Mouse (Mus musculus) v-Abl transformed pro-B cells (cell line): ENCODE results near the gene Ect2l.

Experiments
- in situ Hi-C, 2 experiments: fragments of 400-800 bp; cut with MboI; formaldehyde crosslinking; loops; one replicate each; pipeline ENCODE4 v1.15.1; 2025; ENCODE audit not compliant: unreplicated experiment in 2 of 2

Gene Ect2l

GRCm38 (mm10) chr10:18210726-18211125 lies at the start of gene Ect2l:
Gene Ect2l, minus strand, starts transcription at chr10:18210890.
- in situ Hi-C loops: loop anchor here in 1 of 2 experiments (5.0 to 25.0 kb wide), 2 partner anchors 323 to 478 kb away; no protein-coding TSS in a partner anchor

GRCm38 (mm10) chr10:18251345-18251744 lies 40.7 kb upstream of the Ect2l start:
- in situ Hi-C loops: loop anchor here in 1 of 2 experiments (10.0 kb wide), 1 partner anchor 133 kb away; no protein-coding TSS in a partner anchor

- in situ Hi-C loops: loop anchor here in 1 of 2 experiments (25.0 kb wide), 1 partner anchor 644 kb away; no protein-coding TSS in a partner anchor
Observed at GRCm38 (mm10) chr10:18243614-18244013, 32.9 kb upstream of the Ect2l start.

GRCm38 (mm10) chr10:18237191-18237590 lies 26.5 kb upstream of the Ect2l start:
- in situ Hi-C loops: loop anchor here in 1 of 2 experiments (25.0 kb wide), 1 partner anchor 650 kb away; no protein-coding TSS in a partner anchor

DNA sequence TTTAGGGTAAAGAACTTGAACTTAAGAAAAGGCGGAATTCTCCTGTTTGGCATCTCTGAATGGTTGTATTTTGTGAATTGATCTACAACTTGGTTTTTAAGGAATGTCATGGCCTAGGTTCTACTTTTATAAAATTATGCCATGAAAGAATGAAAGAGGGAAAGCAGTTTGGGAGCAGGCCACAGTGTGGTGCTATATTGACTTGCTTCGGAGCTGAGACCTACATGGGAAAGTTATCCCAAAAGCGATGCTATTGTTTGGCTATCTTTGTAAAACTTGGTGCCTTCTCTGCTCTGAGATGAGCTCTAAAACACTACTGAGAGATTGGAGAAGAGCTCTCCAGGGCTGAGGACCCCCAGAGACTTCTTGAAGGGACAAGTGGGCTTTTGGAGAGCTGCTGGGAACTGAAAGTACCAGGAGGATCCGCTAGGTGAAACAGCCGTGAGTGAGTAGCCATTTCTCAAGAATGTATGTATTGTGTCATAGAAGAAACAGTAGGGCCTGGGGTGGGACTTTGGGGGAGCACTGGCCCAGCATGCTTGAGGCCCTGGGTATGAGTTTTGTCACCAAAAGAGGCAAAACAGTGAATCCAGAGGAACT lies 25.7 kb upstream of the Ect2l start:
- in situ Hi-C loops: loop anchor here in 1 of 2 experiments (25.0 kb wide), 1 partner anchor 651 kb away; no protein-coding TSS in a partner anchor

DNA sequence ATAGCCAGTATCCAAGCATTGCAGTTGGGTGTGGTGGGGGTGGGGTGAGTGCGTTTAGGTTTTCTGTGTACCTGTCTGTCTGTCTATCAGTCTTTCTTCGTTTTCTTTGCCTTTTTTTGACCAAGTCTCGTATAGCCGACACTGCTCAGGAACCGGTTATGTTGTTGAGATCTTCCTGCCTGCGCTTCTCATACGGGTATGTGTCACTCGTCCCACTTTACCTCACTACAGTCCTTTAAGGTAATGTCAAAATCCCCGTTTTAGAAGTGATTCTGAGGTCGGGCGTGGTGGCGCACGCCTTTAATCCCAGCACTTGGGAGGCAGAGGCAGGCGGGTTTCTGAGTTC lies 24.7 kb upstream of the Ect2l start:
- in situ Hi-C loops: loop anchor here in 1 of 2 experiments (25.0 kb wide), 1 partner anchor 652 kb away; no protein-coding TSS in a partner anchor

- in situ Hi-C loops: loop anchor here in 1 of 2 experiments (25.0 kb wide), 1 partner anchor 653 kb away; no protein-coding TSS in a partner anchor
Observed at GRCm38 (mm10) chr10:18234560-18235401, 24.1 kb upstream of the Ect2l start, which contains the start of gene Ccdc28a. Gene Ccdc28a, minus strand, starts transcription at chr10:18234998.

DNA sequence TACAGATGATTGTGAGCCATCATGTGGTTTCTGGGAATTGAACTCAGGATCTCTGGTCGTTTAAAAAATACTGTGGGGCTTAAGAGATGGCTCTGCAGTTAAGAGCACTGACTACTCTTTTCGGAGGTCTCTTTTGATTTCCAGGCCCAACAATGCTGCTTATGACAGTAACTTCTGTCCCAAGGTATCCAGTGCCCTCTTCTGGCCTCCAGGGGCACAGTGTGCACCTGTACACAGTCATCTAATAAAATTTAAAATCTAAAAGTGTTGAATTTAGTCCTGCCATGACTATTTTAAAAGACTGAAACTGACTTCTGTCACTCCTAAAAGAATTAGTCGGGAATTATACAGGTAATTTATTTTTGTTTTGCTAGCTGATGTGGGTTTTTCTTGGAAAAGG lies 23.2 kb upstream of the Ect2l start:
- in situ Hi-C loops: loop anchor here in 1 of 2 experiments (25.0 kb wide), 1 partner anchor 653 kb away; no protein-coding TSS in a partner anchor

DNA sequence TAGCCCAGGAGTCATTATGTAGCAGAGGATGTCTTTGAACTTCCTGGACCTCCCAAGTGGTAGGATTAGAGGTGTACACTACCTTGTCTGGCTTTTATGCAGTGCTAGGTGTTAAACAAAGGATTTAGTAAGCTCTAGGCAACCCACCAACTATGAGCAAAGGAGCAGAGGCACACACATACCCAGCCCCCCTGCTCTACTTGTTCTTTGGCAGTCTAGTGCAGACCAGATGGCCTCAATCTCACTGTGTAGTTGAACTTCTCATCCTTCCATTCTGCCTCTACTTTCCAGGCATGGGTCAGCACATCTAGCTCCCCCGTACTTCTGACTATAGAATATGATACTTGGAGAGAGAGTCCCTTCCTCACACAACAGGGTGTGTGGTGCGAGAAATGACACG lies 13.7 kb upstream of the Ect2l start:
- in situ Hi-C loops: loop anchor here in 1 of 2 experiments (25.0 kb wide), 1 partner anchor 337 kb away; no protein-coding TSS in a partner anchor

DNA sequence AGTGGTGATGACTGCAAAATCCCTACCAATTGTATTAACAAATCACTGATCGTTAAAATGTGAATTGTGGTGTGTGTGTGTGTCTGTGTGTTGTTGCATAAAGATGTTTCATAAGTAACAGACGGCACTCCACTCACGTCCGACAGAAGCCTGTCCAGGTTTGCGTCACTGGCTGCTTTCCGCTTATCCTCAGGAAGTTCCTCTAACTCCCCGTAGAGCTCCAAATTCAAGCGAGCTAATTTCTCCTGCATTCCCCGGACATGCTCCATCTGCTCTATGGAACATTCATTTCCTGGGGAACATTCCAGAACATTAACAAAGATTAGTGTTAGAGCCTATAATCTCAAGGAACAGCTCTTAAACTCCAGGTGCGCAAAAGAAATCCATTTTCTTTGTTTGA lies 8.7 kb upstream of the Ect2l start:
- in situ Hi-C loops: loop anchor here in 1 of 2 experiments (25.0 kb wide), 1 partner anchor 332 kb away; no protein-coding TSS in a partner anchor

- in situ Hi-C loops: loop anchor here in 1 of 2 experiments (5.0 to 25.0 kb wide), 2 partner anchors 327 to 482 kb away; no protein-coding TSS in a partner anchor
Observed at GRCm38 (mm10) chr10:18214124-18214523, 3.4 kb upstream of the Ect2l start.

DNA sequence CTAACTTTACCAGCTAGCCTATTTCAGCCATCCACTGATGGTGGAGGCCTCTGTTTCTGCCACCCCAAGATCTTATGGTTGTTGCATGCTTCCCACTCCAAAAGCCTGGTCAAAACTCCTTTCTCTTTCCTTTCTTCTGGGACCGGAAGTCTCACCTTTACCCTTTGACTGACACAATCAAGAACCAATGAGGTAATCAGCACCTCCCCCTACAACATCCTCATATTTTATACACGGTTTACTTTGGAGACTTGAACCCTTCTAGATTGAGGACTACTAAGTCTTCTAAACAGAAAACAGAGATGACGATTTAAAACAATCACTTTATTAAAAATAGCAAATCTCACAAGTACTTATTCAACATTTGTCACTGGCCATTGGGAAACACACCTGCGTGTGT lies 2.7 kb upstream of the Ect2l start:
- in situ Hi-C loops: loop anchor here in 1 of 2 experiments (5.0 to 25.0 kb wide), 2 partner anchors 326 to 481 kb away; no protein-coding TSS in a partner anchor

DNA sequence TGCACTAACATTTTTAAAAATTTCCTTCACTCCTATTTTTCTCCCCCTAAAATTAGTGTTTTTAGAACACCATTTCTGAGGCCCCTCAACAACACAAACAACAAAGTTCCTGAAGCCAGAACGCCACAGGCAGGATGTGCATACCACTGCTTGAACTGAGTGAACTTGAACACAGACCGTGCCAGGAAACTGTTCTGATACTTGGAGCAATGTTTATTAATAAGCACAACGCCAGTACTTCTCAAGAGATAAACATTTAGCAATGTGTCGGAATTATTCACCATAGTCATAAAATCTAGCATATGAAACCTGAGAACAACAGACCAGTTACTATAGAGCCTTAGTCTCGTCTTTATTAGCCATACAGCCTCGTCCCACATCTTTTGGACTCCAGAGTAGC lies 571 bp downstream of the Ect2l start:
- in situ Hi-C loops: loop anchor here in 1 of 2 experiments (5.0 to 25.0 kb wide), 2 partner anchors 323 to 478 kb away; no protein-coding TSS in a partner anchor

DNA sequence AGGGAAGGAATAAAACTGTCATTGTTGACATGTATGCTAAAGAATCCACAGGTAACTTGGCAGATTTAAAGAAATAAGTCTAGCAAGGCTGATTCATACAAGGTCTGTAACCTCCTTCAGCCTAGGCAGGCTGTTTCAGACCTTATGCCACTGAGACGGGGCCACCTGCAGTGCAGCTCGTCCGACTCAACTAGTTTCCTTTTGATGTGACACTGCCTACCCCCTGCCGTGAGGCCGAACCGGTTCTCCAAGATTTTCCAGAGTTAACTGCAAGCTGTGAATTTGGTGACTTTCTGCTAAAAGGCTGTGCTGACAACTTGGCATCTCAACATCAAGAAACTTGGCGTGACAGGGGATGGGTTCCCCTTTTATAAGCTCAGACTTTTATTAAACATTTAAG lies 6.6 kb downstream of the Ect2l start:
- in situ Hi-C loops: loop anchor here (5.0 to 25.0 kb wide), 2 partner anchors 152 to 317 kb away; no protein-coding TSS in a partner anchor

DNA sequence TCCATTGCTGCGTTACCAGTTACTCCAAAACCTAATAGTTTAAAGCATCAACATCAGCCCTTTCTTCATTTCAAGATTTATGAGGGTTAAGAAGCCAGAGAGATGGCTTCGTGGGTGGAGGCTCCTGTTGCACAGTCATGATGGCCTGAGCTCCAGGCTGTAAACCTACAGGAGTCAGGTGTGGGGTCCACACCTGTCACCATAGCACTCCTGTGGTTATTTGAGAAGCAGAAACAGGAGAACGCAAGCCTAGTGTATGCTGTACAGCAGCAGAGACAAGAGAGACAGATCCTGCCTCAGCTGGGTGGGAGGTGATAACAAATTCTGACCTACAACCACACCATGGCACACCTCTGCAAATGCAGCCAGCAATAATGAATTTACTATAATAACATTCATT lies 8.3 kb downstream of the Ect2l start:
- in situ Hi-C loops: loop anchor here (5.0 to 25.0 kb wide), 2 partner anchors 150 to 315 kb away; no protein-coding TSS in a partner anchor

- in situ Hi-C loops: loop anchor here (5.0 to 25.0 kb wide), 2 partner anchors 148 to 313 kb away; no protein-coding TSS in a partner anchor
Observed at GRCm38 (mm10) chr10:18200656-18201055, 10.0 kb downstream of the Ect2l start.

DNA sequence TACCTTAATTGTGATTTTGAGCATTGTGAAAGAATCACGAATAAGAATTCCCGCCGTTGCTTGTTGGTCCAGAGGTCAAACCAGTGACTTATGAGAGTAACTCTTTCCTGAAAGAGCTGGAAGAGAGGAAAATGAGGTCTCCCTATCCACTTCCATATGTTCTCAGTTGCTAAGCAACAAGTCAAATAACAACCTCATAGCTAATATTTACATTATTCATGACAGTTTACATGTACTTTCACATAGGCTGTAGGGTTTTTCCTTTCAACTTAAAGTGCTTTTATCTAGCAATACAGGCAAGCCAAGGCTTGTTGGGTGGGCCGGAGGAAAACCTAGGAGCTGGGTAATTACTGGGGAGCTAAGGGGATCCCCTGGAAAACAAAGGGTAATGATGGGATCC lies 10.8 kb downstream of the Ect2l start:
- in situ Hi-C loops: loop anchor here (5.0 to 25.0 kb wide), 4 partner anchors 93 to 468 kb away; no protein-coding TSS in a partner anchor

DNA sequence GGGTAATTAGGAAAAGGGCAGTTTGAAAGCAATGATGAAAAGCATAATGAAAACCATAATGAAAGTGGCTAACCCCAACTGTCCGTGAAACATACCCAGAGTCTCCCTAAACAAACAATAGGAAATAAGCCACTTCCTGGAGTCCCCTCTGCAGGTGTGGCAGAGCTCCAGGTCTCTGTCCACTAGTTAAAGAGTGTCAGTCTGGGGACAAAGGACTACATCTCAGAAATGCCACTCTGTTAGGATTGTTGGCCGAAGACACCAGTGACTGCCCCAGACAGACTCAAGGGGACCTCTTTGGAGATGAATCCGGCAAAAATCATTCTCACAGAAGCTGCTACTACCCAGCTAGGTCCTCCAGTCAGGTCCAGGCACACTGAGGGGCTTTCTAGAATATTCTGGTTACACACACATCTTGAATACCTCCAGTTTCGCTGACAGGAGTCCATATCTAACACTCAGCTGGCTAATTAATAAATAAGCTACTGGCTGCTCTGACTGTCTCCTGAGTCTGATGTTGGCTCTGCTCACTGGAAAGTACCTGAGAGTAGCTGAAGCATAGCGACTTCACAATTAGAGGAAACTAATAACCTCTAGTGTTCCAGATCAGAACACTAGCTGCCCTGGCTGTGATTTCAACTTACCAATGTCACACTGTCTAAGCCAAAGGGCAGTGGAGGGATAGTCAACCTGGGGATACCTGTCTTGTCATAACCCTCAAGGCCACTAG lies 12.2 kb downstream of the Ect2l start:
- in situ Hi-C loops: loop anchor here (5.0 kb wide), 3 partner anchors 91 to 466 kb away; no protein-coding TSS in a partner anchor

DNA sequence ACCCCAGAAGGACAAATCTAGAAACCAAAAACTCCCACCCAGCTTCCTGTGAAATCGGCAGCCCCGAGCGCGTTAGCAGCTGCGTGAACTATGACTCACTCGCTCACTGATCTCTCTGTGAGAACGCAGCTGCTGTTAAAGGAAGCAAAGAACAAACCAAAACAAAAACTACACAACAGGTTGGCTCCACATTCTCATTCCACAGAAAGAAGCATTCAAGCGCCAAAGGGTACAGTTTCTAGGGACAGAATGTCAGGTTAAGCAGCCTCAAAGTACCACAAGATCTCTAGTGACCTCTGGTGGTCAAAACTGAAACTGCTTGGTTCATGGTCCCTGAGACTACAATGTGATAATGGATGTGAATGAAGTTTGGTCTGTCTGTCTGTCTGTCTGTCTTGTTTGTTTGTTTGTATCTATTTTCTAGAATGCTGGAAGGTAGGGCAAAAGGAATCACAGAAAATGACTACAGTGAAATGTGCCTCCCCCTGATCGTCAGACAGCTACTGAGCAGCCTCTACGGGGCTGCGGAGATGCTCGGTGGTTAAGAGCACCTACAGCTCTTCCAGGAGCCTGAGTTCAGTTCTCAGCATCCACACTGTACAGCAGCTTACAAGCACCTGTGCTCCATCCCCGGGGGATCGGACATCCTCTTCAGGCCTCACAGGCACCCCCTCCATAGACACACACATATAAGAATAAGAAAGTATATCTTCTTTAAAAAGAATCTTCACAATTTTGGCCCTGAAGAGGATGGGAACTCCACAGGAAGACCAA lies 13.3 kb downstream of the Ect2l start:
- in situ Hi-C loops: loop anchor here (5.0 kb wide), 3 partner anchors 90 to 465 kb away; no protein-coding TSS in a partner anchor
